Mouse (Mus musculus) hindbrain, postnatal 0 days (tissue): ENCODE data around the gene Ccl28. TPM values are rescaled to one million over a fixed set of nuclear protein-coding genes. Genes with fewer than 3 reads are reported as not detected.
A peak's percentile ranks its signal among the peaks of the same experiment; 100 is the strongest.

Experiments used
- ATAC-seq: fragments of 200-750 bp; cut with Nextera tagmentation; 2 replicates; pipeline ENCODE4 v1.8.0; 2017; ENCODE audit warnings: mild to moderate bottlenecking, moderate TSS enrichment, moderate library complexity
- DNase-seq: peaks from one replicate; pipeline ENCODE4 v3.0.0-alpha.2; 2015; ENCODE audit warnings: low spot score
- H3K27ac ChIP-seq: fragments of 300-500 bp; sonication (generic); 2 replicates; pipeline ENCODE4 v1.5.1; 2014; ENCODE audit warnings: mild to moderate bottlenecking
- H3K27me3 ChIP-seq: fragments of 300-500 bp; sonication (generic); 2 replicates; pipeline ENCODE4 v1.6.1; 2014; ENCODE audit warnings: low read length, mixed read lengths; ENCODE audit not compliant: insufficient read depth
- H3K36me3 ChIP-seq: fragments of 300-500 bp; sonication (generic); 2 replicates; pipeline ENCODE4 v1.6.1; 2014; ENCODE audit warnings: low read length, mixed read lengths; ENCODE audit not compliant: insufficient read depth
- H3K4me1 ChIP-seq: fragments of 300-500 bp; sonication (generic); 2 replicates; pipeline ENCODE4 v1.6.1; 2014; ENCODE audit warnings: antibody characterized with exemption, low read length, mixed read lengths; ENCODE audit not compliant: insufficient read depth
- H3K4me2 ChIP-seq: fragments of 300-500 bp; sonication (generic); 2 replicates; pipeline ENCODE4 v1.6.1; 2014; ENCODE audit warnings: low read depth, mild to moderate bottlenecking, low read length, moderate library complexity, mixed read lengths
- H3K4me3 ChIP-seq: fragments of 300-500 bp; sonication (generic); 2 replicates; pipeline ENCODE4 v1.5.1; 2014; ENCODE audit warnings: low read length
- H3K9ac ChIP-seq: fragments of 300-500 bp; sonication (generic); replicated peaks from 2 replicates; pipeline ENCODE4 v1.6.1; 2014; ENCODE audit warnings: mild to moderate bottlenecking, low read length, moderate library complexity, mixed read lengths
- H3K9me3 ChIP-seq: fragments of 300-500 bp; sonication (generic); 2 replicates; pipeline ENCODE4 v1.6.1; 2016; ENCODE audit warnings: low read length, mixed read lengths
- CTCF ChIP-seq: IDR thresholded peaks from 2 replicates; pipeline ENCODE4 v1.5.1; 2016; ENCODE audit warnings: antibody characterized with exemption, control low read depth, low read depth
- WGBS: fragments of 180-500 bp; shearing (Covaris S2); extraction: QIAGEN DNeasy Blood & Tissue Kit; methylation state at CpG from one replicate; pipeline ENCODE4 v1.1.7; 2014; 5-methylcytosine and 5-hydroxymethylcytosine counted together
- polyA plus RNA-seq: library from polyadenylated mRNA; unstranded; fragments of >200 nt; fragmentation: Nextera tagmentation; extraction: Ambion mirVana; gene quantifications from 2 replicates; pipeline ENCODE4 v1.2.1, GENCODE M21; 2015
- total RNA-seq: library from RNA; depleted of rRNA; stranded (reverse); fragments of >200 nt; gene quantifications from 2 replicates; pipeline ENCODE4 v1.2.3, GENCODE M21; 2014

Gene Ccl28
- total and polyA plus RNA-seq, 2 experiments from 2014 or later, result 0.33 to 2.2 TPM

GRCm38 (mm10) chr13:119635496-119635895 lies 11.9 kb downstream of the Ccl28 start:
- no peak overlapping the region for H3K4me2 ChIP-seq
- TF ChIP-seq CTCF, result no peak
- H3K27me3 ChIP-seq, result no peaks in the 10 kb centered on the region
- no peak overlapping the region for H3K9ac ChIP-seq
- H3K4me3 ChIP-seq, result no peak overlapping the region
- DNase-seq (no peak), ATAC-seq (no peak)
- WGBS, result 77% methylated on average over 2 of the region's 2 CpGs
- H3K4me1 ChIP-seq, result no peaks in the 10 kb centered on the region
- no peaks in the 10 kb centered on the region for H3K36me3 ChIP-seq
- H3K27ac ChIP-seq, result no peak overlapping the region
- no peaks in the 10 kb centered on the region for H3K9me3 ChIP-seq

- Histone ChIP-seq H3K27me3 (no peaks in the 10 kb centered on the region), H3K4me3 (no peak overlapping the region), H3K36me3 (no peaks in the 10 kb centered on the region), H3K9ac (no peak overlapping the region), H3K9me3 (no peaks in the 10 kb centered on the region), H3K27ac (no peak overlapping the region), H3K4me2 (no peak overlapping the region), H3K4me1 (no peaks in the 10 kb centered on the region)
- ATAC-seq (no peak), DNase-seq (no peak)
- TF ChIP-seq CTCF, result no peak
- 74% methylated on average over 4 of the region's 4 CpGs for WGBS
These were observed 14.2 kb downstream of the Ccl28 start for GRCm38 (mm10) chr13:119637837-119638236.

GRCm38 (mm10) chr13:119638449-119638848 lies 14.8 kb downstream of the Ccl28 start:
- Histone ChIP-seq H3K4me3 (no peak overlapping the region), H3K9ac (no peak overlapping the region), H3K27ac (no peak overlapping the region), H3K4me1 (no peaks in the 10 kb centered on the region), H3K36me3 (no peaks in the 10 kb centered on the region), H3K4me2 (no peak overlapping the region), H3K9me3 (no peaks in the 10 kb centered on the region), H3K27me3 (no peaks in the 10 kb centered on the region)
- WGBS, result 90% methylated on average over 5 of the region's 5 CpGs
- TF ChIP-seq CTCF, result no peak
- DNase-seq (no peak), ATAC-seq (no peak)

GRCm38 (mm10) chr13:119639302-119639701 lies 15.7 kb downstream of the Ccl28 start:
- no peak overlapping the region for H3K9ac ChIP-seq
- no peak for DNase-seq
- H3K27ac ChIP-seq, result no peak overlapping the region
- H3K4me2 ChIP-seq, result no peak overlapping the region
- H3K9me3 ChIP-seq, result no peaks in the 10 kb centered on the region
- 82% methylated on average over 5 of the region's 5 CpGs for WGBS
- H3K4me3 ChIP-seq, result no peak overlapping the region
- TF ChIP-seq CTCF, result no peak
- H3K4me1 ChIP-seq, result no peaks in the 10 kb centered on the region
- no peaks in the 10 kb centered on the region for H3K27me3 ChIP-seq
- no peak for ATAC-seq
- H3K36me3 ChIP-seq, result no peaks in the 10 kb centered on the region

GRCm38 (mm10) chr13:119640504-119640903 lies 16.9 kb downstream of the Ccl28 start:
- no peak overlapping the region for H3K4me3 ChIP-seq
- no peaks in the 10 kb centered on the region for H3K9me3 ChIP-seq
- peak; percentile 75 for TF ChIP-seq CTCF
- H3K27me3 ChIP-seq, result no peaks in the 10 kb centered on the region
- no peak overlapping the region for H3K9ac ChIP-seq
- 32% methylated on average over 4 of the region's 4 CpGs for WGBS
- no peaks in the 10 kb centered on the region for H3K36me3 ChIP-seq
- DNase-seq (peak; percentile 81), ATAC-seq (peak; percentile 69; the same call in 1 of the 2 replicates)
- no peaks in the 10 kb centered on the region for H3K4me1 ChIP-seq
- H3K27ac ChIP-seq, result no peak overlapping the region
- no peak overlapping the region for H3K4me2 ChIP-seq

GRCm38 (mm10) chr13:119641145-119641544 lies 17.5 kb downstream of the Ccl28 start:
- no peaks in the 10 kb centered on the region for H3K4me1 ChIP-seq
- no peak for TF ChIP-seq CTCF
- ATAC-seq, result no peak
- no peak overlapping the region for H3K4me2 ChIP-seq
- H3K36me3 ChIP-seq, result no peaks in the 10 kb centered on the region
- no peak for DNase-seq
- WGBS, result 73% methylated on average over 7 of the region's 7 CpGs
- H3K27ac ChIP-seq, result no peak overlapping the region
- H3K27me3 ChIP-seq, result no peaks in the 10 kb centered on the region
- no peak overlapping the region for H3K9ac ChIP-seq
- no peaks in the 10 kb centered on the region for H3K9me3 ChIP-seq
- H3K4me3 ChIP-seq, result no peak overlapping the region

- Histone ChIP-seq H3K36me3 (no peaks in the 10 kb centered on the region), H3K4me3 (no peak overlapping the region), H3K9ac (no peak overlapping the region), H3K27me3 (no peaks in the 10 kb centered on the region), H3K27ac (no peak overlapping the region), H3K9me3 (no peaks in the 10 kb centered on the region), H3K4me1 (no peaks in the 10 kb centered on the region), H3K4me2 (no peak overlapping the region)
- no peak for TF ChIP-seq CTCF
- no peak for ATAC-seq
- DNase-seq, result no peak
- 57% methylated on average over 5 of the region's 5 CpGs for WGBS
These were observed 21.1 kb downstream of the Ccl28 start for GRCm38 (mm10) chr13:119644769-119645168.

DNA sequence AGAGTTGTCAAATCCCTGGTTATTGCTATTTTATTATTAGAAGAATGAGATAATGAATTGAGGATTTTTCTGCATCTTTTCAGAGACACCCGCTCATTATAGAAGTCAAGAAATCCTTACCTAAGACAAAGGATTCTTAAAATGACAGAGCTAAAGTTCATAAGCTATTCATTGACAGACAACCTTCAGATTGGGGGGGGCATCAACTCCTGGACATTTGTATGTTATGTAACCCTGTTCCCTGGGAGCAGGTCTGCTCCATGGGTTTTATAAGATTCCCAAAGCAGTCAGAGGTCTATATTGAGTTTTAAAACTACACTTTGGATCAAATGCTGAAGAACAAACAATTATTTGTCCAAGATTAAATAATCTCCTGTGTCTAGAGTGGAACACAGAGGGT lies 22.9 kb downstream of the Ccl28 start:
- 93% methylated on average over 1 of the region's 1 CpGs for WGBS
- H3K9me3 ChIP-seq, result no peaks in the 10 kb centered on the region
- no peaks in the 10 kb centered on the region for H3K36me3 ChIP-seq
- no peak overlapping the region for H3K27ac ChIP-seq
- no peak for DNase-seq
- H3K27me3 ChIP-seq, result no peaks in the 10 kb centered on the region
- H3K9ac ChIP-seq, result no peak overlapping the region
- H3K4me1 ChIP-seq, result no peaks in the 10 kb centered on the region
- H3K4me2 ChIP-seq, result no peak overlapping the region
- H3K4me3 ChIP-seq, result no peak overlapping the region
- ATAC-seq, result no peak
- no peak for TF ChIP-seq CTCF
